Mouse (Mus musculus) cerebellum, adult 2 months (tissue): Measurements from ENCODE around the gene Cemip2.

Source experiments
- CTCF ChIP-seq: fragments of 200-500 bp; IDR thresholded peaks from 2 replicates; pipeline ENCODE4 v1.5.1; 2011; ENCODE audit warnings: low read depth, mild to moderate bottlenecking, control low read depth, low read length, moderate library complexity, borderline replicate concordance; ENCODE audit not compliant: insufficient read depth
- POLR2A ChIP-seq: fragments of 200-500 bp; IDR thresholded peaks from 2 replicates; pipeline ENCODE4 v1.6.1; 2011; ENCODE audit warnings: low read length, control low read depth, borderline replicate concordance; ENCODE audit not compliant: insufficient read depth

GRCm38 (mm10) chr19:21884385-21884784 is 106.2 kb downstream of the Cemip2 start:
- TF ChIP-seq POLR2A (no peak), CTCF (no peak)
